Mouse (Mus musculus): Measurements from ENCODE around the gene Pex7.
A peak's percentile ranks its signal among the peaks of the same experiment; 100 is the strongest.
"Not testable (repeated sequence)": the region's sequence is repeated elsewhere in the genome, so short reads cannot be mapped to it uniquely, and the experiment has no call there.

Pex7 gene

DNA sequence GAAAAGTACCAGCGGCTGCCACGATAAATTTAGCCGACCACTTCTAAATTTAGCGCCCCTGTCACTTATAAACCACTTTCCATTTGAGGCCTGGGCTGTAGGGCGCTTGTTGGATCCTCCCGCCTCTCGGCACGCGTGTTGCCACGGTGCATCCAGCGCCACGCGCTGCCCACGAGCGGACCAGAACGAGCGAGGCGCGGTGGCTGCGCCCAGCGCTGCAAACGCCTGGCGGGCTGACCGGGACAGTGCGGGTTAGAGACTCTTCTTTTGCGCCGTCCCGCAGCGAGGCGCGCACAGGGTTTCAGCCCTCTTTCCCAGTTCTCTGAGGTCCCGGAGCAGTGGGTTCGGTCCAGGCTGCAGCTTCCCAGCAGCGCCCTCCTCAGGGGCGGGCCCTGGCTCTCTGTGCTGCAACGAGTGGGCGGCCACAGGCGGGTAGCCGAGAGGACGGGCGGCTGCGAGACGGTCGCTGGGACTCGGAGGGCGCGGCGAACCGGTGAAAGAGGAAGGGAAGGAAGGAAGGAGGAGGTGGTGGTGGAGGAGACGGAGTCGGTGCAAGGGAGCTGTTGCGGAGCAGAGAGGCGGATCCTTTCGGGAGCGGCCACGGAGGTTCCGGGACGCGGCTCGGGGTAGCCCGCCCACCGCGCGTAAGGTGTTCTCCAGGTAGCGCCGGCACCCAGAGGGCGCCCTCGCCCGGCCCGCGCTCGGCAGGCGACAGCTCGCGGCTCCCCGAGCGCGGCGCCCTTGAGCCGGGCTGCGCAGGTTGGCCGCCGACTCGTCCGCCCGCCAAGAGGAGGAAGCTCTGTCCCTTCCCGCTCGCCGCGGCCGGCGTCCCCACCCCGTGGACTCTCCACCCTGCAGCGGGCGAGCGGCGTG, 26.3 kb upstream of the Pex7 start:
- DNase-seq (ENCODE audit: low spot score in 2 of 2) = peak; percentile 62 to 65

DNA sequence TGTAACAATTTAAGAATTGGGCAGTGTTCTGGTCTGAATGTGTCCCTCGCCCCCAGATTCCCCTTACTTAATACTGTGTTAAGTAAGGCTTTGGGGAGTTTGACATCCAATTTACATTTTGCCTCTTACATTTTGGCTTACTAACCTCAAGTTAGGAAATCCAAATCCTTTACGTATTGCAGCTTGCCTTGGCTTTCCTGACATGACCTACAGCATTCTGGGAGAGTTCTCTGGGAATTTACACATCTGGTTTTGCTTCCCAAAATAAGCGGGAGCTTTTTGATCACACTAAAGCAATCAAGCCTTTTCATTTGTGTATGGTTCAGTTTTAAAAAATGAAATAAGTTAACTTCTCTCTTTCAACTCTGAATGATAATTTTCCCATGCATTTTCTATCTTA, 25.5 kb upstream of the Pex7 start:
- DNase-seq (ENCODE audit: low spot score in 2 of 2) = no peak

DNA sequence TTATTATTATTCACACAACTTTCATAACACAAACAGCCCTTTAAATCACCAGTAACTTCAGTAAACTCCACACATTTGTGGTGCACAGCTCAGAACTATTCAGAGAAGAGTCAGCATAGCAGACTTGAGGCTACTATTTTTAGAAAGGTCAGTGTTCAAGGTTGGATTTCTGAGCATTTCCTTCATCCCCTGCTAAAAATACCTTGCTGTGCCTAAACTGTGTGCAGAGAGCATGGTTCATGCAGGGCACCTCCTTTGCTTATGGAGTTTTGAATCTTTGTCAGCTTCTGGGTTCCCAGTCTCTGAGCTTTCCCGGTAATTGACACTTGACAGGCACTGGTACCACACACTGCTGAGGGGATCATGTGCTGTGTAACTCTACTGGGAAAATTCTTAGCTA, 20.7 kb upstream of the Pex7 start:
- DNase-seq (ENCODE audit: low spot score in 2 of 2) = no peak

DNA sequence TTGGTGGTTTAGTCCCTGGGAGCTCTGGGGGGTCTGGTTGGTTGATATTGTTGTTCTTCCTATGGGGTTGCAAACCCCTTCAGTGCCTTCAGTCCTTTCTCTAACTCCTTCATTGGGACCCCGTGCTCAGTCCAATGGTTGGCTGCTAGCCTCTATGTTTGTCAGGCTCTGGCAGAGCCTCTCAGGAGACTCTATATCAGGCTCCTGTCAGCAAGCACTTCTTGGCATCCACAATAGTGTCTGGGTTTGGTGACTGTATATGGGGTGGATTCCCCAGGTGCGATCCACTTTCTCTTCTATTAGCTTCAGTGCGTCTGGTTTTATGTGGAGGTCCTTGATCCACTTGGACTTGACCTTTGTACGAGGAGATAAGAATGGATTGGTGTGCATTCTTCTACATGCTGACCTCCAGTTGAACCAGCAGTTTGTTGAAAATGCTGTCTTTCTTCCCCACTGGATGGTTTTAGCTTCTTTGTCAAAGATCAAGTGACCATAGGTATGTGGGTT, 19.0 kb upstream of the Pex7 start:
- not testable (repeated sequence) for DNase-seq (ENCODE audit: low spot score in 2 of 2)

DNA sequence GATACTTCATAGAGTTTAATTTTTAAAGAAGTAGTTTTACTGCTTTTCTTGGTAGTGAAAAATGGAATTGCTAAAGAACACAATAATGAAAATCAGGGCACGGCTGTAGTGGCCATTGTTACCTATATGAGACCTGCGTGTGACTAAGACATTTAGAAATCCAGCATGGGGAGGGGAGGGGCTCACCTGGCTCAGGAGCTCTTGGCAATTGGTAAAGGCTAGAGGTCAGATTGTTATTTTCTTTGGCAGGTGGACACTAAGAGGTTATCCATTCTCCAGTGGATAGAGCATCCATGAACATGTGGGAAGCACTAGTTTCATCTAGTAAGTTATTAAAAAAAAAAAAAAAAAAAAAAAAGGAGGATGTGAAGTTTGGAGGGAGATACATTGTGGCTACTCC, 16.8 kb upstream of the Pex7 start:
- no peak for DNase-seq (ENCODE audit: low spot score in 2 of 2)

DNA sequence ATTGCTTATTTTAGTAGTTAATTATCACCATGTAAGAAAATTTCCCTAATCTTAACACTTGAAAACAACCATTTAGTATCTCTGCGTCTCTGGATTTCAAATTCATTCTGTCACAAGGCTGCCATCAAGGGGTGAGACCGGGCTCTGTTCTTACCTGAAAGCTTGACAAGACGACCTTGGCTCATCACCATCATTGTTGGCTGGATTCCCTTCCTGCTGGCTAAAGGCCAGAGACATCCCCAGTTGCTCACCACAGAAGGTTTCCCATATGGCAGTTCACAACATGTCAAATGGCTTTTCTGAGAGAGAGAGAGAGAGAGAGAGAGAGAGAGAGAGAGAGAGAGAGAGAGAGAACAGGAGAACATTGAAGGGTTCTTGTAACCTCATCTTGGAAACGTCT, 14.9 kb upstream of the Pex7 start:
- no peak for DNase-seq (ENCODE audit: low spot score in 2 of 2)

DNA sequence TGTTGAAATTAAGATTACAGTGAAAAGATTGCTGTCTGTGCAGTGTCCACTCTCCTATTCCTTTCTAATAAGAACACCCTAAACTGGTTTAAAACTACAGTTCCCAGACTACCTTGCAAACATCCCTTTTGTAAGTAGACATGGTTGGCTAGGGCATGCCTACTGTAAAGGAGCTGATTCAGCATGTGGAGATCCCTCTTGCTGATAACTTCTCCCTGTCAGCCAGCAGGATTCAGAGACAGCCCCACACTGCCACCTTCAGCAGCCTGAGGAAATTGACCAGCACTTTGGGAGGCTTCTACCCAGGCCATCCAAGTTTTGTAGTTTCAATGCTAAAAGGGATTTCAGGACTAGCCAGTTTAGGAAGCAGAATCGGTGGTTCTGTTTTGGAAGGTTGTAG, 7.8 kb upstream of the Pex7 start:
- DNase-seq (ENCODE audit: low spot score in 2 of 2) = peak in 1 of 2 experiments; percentile 41

DNA sequence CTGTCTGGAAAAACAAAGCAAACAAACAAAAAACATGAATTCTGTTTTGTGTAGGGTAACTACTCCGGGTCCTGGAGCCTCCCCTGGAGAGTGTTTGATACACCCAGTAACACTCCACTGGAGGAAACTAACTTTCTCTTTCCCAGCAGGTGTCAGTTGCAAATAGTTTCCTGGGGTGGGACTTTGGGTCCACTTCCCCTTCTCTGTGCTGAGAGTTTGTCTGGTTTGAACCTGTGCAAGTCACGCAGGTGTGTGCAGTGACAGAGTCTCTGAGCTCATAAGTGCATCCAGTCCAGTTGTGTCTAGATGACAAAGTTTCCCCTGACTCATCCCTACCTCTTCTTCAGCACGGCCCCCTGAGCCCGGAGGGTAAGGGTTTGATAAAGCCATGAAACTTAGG, 6.3 kb upstream of the Pex7 start:
- DNase-seq (ENCODE audit: low spot score in 2 of 2) = no peak

DNA sequence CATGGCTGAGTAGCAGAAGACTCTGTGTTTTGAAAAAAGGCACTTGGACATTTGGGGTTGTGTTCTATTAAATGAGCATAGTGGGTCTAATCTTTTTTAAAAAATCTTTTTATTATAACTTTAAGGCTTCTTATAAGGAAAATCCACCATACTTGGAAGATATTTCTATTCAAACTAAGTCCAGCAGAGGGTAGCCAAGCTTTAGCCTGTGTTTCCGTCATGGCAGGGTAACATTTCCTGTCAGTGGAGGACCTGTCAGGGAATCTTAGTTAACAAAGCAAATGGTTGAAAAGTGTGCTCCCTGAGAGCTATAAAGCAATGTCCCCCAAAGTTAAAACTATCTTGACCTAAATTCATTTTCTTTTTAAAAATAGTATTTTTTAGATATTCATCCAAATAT, 4.1 kb upstream of the Pex7 start:
- no peak for DNase-seq (ENCODE audit: low spot score in 2 of 2)

DNA sequence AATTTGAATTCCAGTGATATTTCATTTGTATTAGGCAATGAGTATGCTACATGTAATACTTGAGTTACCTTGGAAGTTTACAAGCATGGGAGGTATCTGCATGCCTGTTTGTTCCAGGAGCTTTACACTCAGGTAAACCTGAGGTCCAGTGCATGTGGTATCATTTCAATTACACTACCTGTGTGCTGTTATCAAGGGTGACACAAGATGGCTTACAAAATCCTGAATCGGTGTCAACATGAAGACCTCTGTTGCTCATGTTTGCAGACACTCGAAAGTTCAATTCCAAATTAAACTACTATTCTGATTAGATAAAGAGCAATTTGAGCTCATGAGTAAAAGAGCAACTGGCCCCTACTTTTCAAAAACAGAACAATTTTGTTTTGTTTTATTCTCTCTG, 3.0 kb upstream of the Pex7 start:
- DNase-seq (ENCODE audit: low spot score in 2 of 2) = no peak

DNA sequence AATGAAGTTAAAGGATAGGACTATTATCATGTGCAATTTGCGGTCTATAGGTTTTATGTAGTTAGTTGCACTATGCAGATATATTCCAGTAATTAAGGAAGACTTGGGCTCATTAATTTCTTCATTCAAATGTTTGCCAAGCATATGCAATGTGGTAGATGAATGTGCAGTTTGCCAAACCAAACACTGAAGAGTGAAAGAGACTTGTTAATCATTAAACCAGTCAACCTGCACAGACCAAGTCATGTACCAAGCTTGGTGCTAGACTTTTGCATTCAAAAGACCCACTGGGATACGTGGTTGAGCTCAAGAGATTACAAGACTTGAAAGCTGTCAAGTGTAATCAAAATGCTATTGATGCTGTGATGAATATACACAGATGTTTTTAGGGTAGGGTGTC, 587 bp upstream of the Pex7 start:
- no peak for DNase-seq (ENCODE audit: low spot score in 2 of 2)

DNA sequence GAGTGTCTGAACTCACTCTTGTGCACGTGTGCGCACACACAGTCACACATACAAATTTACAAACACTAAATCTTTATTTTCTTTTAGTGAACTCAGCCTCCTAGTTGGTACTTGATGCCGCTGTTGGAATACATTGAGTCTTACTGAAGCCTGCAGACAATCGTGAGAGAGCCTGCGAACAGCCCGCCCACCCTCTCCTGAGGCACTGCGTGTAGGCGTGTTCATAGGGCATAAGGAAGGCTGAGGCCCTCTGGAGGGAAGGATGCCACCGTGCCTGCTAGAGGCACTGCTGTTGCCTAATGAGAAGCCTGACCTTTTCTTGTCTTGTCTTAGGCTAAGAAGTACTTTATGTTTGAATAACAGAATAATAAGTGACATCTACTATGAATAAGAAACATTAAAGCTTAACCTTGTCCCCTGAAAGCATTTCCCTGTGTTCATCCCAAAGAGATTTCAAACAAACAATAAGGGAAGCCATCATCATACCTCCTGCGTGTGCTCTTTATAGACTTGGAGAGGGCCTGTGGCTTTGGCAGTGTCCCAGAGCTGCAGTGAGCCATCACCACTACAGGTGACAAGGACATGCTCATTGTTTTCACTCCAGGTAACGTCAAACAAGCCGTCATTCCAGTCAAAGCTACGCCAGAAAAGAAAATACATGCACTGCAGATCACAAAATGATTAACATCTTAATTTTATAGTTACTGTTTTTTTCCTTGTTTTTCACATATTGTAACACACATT, 3.2 kb downstream of the Pex7 start:
- DNase-seq (ENCODE audit: low spot score in 2 of 2) = peak; percentile 19 to 34

DNA sequence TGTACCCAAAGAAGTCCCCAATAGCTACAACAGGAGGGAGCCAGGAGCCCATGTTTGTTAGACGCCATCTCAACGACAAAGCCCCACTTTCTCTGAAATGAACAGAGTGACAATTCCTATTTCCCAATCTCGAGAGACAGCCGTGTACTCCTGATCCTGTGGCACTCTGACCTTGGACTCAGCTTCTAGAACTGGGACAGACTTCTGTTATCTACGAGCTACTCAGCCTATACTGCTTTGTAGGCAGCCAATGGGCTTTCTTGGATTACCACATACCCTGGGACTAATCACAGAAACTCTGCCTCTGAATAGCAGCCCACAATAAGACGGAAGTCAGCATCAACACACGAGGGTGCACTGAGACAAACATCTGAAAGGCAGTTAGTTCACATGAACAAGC, 5.5 kb downstream of the Pex7 start:
- DNase-seq (ENCODE audit: low spot score in 2 of 2) = no peak

DNA sequence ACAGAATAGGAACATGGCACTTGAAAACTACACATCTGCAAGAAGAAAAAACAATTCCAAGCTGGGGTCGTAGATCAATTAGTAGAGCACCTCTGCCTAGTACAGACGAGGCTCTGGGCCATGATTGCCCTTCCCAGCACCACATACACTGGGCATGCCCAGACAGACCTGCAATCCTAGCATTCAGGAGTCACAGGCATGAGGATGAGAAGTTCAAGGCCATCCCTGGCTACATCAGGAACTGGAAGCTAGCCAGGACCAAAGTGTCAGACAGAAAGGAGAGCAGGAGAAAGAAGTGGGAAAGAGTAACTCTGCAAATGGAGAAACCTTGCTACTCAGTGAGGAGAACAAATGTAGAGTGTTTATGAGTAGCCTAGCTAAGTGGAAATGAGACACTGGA, 7.3 kb downstream of the Pex7 start:
- DNase-seq (ENCODE audit: low spot score in 2 of 2) = no peak

DNA sequence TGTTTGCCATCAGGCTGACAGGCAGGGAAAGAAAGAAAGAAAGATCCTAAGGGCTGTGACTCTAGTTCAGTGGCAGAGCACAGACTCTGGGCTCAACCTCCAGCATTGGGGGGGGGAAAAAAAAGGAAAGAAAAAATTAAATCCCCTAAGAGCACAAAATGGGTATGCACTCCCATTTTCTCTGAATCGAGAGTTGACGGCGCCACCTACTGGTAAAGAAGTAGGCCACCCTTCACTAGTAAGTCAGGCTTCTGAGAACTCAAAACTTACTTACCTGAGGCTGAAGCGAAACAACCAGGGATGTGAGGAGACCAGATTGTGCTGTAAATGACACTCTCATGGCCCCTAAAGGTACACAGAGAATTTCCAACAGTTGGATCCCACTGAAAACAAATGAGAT, 13.5 kb downstream of the Pex7 start:
- DNase-seq (ENCODE audit: low spot score in 2 of 2) = peak in 1 of 2 experiments; percentile 24

DNA sequence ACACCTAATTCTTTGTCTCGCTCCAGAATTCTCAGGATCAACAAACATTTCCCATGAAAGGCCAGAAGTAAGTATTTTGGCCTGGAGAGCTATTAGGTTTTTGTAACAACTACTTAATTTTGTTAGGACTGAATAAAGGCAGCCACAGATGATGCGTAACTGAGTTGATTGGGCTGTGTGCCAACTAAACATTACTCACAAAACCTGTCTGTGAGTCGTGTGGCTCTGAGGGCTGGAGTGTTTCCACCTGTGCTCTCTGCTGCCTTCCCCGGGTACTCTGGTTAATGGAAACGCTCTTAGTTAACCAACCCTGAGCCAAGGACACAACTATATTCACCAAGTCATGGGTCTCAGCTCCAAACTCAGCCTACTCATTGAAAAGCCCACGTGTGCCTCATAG, 14.3 kb downstream of the Pex7 start:
- no peak for DNase-seq (ENCODE audit: low spot score in 2 of 2)

DNA sequence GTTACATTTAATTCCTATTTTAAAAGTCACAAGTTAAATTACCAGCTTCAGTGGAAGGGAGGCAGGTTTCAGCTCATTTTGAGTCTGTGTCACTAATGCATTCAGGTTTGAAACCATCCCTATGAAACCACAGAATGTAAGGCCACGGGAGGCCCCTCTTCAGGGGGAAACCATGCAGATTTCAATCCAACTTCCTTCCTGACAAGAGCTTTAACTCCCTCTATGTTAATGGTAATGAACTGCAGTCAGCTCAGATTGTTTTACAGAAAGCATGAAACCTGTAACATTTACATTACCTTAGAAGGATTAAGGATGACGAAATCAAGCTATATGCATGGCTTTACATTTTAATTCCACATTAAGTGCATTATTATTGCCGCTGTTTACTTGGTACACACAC, 15.8 kb downstream of the Pex7 start:
- no peak for DNase-seq (ENCODE audit: low spot score in 2 of 2)

DNA sequence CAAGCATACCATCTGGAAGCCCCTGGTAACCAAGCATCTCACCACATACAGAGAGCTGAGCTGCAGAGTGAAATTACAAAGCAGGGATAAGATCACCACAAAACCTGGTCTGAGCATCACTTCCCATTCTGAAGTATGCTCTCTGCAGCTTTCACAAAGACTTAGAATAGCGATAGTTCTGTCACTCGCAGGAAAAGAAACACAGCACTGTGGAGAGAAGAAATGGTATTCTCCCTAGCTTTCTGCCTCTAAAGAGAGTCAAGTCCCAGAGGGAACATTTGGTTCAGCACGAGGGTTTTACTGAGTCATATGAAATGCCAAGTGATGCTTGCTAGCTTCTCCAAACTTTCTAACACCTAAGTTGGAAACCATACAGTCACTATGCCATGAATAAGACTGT, 17.6 kb downstream of the Pex7 start:
- DNase-seq (ENCODE audit: low spot score in 2 of 2) = no peak

DNA sequence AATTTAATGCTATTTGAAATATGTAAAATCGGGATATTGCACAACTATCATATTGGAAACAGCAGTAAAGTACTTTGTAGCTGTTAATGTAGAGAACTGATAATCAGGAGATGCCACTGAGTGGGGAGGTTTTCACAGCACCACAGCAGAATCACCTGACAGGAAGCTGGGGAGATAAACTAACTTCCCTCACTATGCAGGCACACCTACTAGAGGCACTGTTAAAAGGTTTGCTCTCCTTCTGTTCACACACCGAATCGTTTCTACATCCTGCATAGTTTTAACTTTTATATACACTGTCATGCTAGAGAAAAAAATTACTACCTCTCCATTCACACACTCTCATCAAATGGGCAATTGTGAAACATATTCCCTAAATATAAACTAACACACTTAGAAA, 21.2 kb downstream of the Pex7 start:
- DNase-seq (ENCODE audit: low spot score in 2 of 2) = no peak

DNA sequence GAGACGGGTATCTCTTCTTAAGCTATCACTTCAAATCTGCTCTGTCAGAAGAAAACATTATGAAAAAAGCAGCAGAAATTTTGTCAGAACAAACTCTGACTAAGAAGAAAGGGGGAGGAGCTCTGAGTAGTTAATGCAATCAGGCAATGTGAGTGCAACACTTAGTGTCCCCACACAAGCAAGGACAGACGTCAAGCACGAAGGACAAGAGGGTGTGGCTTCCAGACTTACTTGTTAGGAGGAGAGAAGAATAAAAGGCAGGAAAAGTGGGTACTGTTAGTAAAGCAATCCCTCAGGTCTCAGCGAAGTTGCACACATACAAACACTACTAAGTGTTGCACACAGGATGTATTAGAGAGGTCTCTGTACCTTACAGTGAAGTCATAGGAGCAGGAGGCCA, 23.1 kb downstream of the Pex7 start:
- no peak for DNase-seq (ENCODE audit: low spot score in 2 of 2)

DNA sequence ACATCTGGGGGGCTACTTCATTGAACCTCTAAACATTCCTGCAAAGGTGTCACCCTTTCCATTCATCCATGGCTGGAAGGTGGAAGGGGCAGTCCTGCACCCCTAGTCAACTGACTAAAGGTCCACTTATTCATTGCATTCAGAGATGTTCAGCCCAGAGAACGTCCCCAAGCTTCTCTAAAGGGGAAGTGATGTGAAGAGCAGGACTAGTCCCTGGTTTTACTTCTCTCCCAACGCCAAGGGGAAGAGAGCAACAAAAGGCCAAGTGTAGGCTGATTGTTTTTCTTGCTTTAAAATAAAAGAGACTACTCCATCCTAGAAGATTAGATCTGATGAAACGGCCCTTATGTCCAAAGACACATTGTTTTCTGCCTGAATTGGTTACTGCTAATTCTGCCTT, 27.1 kb downstream of the Pex7 start:
- DNase-seq (ENCODE audit: low spot score in 2 of 2) = no peak

DNA sequence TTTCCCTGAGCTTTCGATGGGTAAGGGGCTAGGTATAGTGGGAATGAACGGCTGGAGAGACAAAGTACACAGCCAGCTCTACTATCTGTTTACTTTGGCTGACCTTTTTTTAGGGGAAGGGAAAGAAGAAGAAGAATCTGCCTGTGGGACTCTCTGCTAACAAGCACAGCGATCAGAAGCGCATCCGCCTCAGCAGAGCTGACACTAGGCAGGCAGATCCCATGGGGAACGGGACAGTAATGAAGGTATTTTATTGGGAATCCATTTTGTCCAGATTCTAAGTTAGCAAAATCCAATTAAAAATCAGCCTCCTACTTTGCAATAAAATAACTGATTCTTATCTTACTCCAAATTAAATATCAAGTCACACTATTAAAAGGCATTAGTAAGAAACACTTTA, 28.3 kb downstream of the Pex7 start:
- no peak for DNase-seq (ENCODE audit: low spot score in 2 of 2)

DNA sequence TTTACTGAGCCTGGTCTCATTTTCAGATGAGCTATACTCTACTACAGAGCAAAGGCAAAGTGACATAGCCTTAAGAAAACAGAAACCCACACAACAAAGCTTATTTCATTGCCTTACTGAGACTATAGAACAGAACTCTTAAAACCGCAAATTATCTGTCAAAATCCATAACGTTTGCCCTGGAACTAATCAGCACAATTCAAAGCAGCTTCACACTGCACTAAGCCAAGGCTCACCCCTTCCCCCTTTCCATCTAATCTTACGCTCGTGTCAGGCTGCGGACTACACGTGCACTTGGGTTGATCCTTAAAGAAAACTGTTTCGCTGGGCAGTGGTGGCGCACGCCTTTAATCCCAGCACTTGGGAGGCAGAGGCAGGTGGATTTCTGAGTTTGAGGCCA, 29.8 kb downstream of the Pex7 start:
- no peak for DNase-seq (ENCODE audit: low spot score in 2 of 2)

Data from frontal cortex, postnatal 25 days (tissue).